Mouse (Mus musculus): ENCODE data around the gene Pcnx4. TPM values are rescaled to one million over a fixed set of nuclear protein-coding genes. Genes with fewer than 3 reads are reported as not detected.

Gene Pcnx4
- polyA plus RNA-seq (2014; fragmentation: Nextera tagmentation; extraction: Ambion mirVana), result 12.4 and 13.6 TPM in 2 replicates

DNA sequence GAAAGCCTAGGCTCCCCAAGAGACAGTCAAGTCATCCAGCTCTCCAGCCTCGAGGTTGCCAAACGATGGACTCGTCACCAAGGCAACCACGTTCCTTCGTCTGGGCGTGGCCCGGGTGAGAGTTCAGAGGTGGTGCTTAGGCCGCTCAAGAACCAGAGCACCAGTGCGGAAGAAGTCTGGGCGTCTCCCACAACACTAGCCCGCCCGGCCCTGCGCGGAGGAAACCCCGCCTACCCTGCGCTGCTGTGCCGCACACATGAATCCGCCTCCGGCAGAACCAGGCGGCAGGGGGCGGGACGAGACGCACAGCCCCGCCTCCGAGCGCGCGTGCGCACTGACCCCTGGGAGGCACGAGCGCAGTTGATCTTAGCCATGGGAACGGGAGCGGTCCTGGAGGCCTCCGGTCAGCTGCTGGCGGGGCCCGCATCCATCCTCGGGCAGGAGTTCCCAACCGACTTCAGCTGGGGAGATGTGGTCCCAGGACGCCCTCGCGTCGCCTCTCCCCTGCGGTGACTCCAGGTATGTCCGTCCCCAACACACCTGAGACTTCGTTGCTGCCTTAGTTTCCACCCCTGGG lies at the start of gene Pcnx4:
Pcnx4 (plus strand) TSS at position 363 of the 577 bp plus-strand sequence.
- peak; percentile 98 for DNase-seq (ENCODE audit: low spot score)
- Histone ChIP-seq H3K36me3 (ENCODE audit: control insufficient read depth, insufficient read depth, low read length) (no peaks in the 10 kb centered on the region), H3K9me3 (ENCODE audit: control insufficient read depth, low read length) (no peaks in the 10 kb centered on the region), H3K4me1 (ENCODE audit: control insufficient read depth, insufficient read depth, low read length) (peaks cover 6% of the 10 kb centered on the region), H3K27ac (replicated peaks; ENCODE audit: low read depth, low read length) (peak within 1 kb of the TSS; percentile 66), H3K4me3 (ENCODE audit: low read depth, low read length) (peak within 1 kb of the TSS; percentile 71), H3K9ac (ENCODE audit: low read depth, low read length) (peak within 1 kb of the TSS; percentile 78), H3K4me2 (ENCODE audit: low read depth, low read length) (peak within 1 kb of the TSS; percentile 75), H3K27me3 (replicated peaks; ENCODE audit: control insufficient read depth, insufficient read depth, low read length) (no peaks in the 10 kb centered on the region)
- WGBS, result under 1% methylated on average over 37 of the region's 45 CpGs
- peak; percentile 99 for ATAC-seq (ENCODE audit: low read depth)

DNA sequence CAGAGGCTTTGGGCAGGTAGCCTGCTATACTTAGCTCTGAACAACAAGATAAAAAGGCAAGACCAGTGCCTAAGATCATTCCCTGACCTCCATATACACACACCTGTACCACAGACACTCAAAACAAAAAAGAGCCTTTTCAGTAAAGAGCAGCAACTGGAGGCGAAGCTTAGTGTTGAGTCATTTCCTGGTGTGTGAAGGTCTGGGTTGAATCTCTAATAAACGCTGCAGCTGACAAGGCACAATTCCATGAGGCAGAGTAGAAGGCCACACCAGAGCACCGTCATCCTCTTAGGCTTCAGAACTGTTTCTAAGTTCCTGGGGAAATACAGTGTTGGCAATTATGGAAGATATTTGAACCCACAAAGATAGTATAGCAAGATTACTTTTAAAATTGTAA lies 48.7 kb upstream of the Pcnx4 start:
- no peak for ATAC-seq (ENCODE audit: low read depth)
- Histone ChIP-seq H3K4me1 (ENCODE audit: control insufficient read depth, insufficient read depth, low read length) (no peaks in the 10 kb centered on the region), H3K27ac (replicated peaks; ENCODE audit: low read depth, low read length) (no peak overlapping the region), H3K9ac (ENCODE audit: low read depth, low read length) (no peak overlapping the region), H3K27me3 (replicated peaks; ENCODE audit: control insufficient read depth, insufficient read depth, low read length) (no peaks in the 10 kb centered on the region), H3K9me3 (ENCODE audit: control insufficient read depth, low read length) (no peaks in the 10 kb centered on the region), H3K36me3 (ENCODE audit: control insufficient read depth, insufficient read depth, low read length) (no peaks in the 10 kb centered on the region), H3K4me3 (ENCODE audit: low read depth, low read length) (no peak overlapping the region), H3K4me2 (ENCODE audit: low read depth, low read length) (no peak overlapping the region)
- WGBS, result 64% methylated on average over 3 of the region's 3 CpGs
- DNase-seq (ENCODE audit: low spot score), result no peak

DNA sequence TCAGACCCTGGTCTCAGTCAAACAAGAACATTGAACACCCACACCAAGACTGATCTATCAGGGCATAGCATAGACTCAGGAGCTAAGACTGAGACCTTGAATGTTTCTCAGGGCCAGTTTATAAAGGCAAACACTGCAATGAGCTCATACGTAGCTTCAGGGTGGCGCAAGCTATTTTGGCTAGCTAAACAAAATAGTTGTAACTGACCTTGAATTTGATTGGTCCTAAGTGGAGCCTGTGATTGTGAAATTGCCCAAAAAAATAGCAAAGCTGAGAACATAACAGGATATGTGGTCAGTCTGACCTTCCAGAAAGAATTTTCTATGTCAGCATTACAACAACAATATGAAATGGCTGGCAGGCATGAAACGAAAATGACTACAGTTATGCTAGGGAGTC lies 46.2 kb upstream of the Pcnx4 start:
- Histone ChIP-seq H3K9ac (ENCODE audit: low read depth, low read length) (no peak overlapping the region), H3K27me3 (replicated peaks; ENCODE audit: control insufficient read depth, insufficient read depth, low read length) (no peaks in the 10 kb centered on the region), H3K4me2 (ENCODE audit: low read depth, low read length) (no peak overlapping the region), H3K4me1 (ENCODE audit: control insufficient read depth, insufficient read depth, low read length) (no peaks in the 10 kb centered on the region), H3K9me3 (ENCODE audit: control insufficient read depth, low read length) (no peaks in the 10 kb centered on the region), H3K36me3 (ENCODE audit: control insufficient read depth, insufficient read depth, low read length) (no peaks in the 10 kb centered on the region), H3K4me3 (ENCODE audit: low read depth, low read length) (no peak overlapping the region), H3K27ac (replicated peaks; ENCODE audit: low read depth, low read length) (no peak overlapping the region)
- ATAC-seq (ENCODE audit: low read depth) (no peak), DNase-seq (ENCODE audit: low spot score) (peak; percentile 19)
- 78% methylated on average over 3 of the region's 3 CpGs for WGBS

DNA sequence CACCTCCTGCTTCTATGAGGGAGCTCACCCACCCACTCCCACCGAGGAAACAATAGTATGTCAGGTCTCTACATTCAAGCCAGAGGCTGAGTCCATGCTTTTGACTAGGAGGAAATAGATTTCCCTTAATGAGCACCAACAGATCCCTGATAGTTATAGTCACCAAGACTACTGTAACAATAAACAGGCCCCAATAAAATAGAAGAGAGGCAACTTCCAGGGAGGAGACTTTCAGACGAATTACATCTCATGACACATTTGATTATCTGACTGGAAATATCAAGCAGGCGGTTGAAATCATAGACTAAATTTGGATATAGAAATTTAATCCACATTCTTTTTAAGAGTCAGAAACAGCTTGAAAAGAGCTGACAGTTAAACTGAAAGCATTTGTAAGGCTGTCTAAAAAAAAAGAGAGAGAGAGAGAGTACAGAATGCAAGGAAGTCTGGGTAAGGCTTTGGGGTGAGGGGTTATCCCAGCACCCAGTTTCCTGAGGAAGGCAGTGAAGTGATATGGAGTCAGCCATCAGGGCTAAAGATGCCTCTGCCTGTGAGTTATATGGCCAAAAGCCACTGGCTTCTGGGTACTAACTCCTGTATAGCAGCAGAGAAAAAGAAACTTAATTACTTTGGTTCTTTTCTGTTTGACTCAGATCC lies 45.0 kb upstream of the Pcnx4 start:
- H3K36me3 ChIP-seq (ENCODE audit: control insufficient read depth, insufficient read depth, low read length), result no peaks in the 10 kb centered on the region
- ATAC-seq (ENCODE audit: low read depth) (no peak), DNase-seq (ENCODE audit: low spot score) (no peak)
- no peak overlapping the region for H3K9ac ChIP-seq (ENCODE audit: low read depth, low read length)
- H3K4me2 ChIP-seq (ENCODE audit: low read depth, low read length), result no peak overlapping the region
- H3K4me3 ChIP-seq (ENCODE audit: low read depth, low read length), result no peak overlapping the region
- H3K27me3 ChIP-seq (replicated peaks; ENCODE audit: control insufficient read depth, insufficient read depth, low read length), result no peaks in the 10 kb centered on the region
- no peaks in the 10 kb centered on the region for H3K4me1 ChIP-seq (ENCODE audit: control insufficient read depth, insufficient read depth, low read length)
- no peaks in the 10 kb centered on the region for H3K9me3 ChIP-seq (ENCODE audit: control insufficient read depth, low read length)
- no peak overlapping the region for H3K27ac ChIP-seq (replicated peaks; ENCODE audit: low read depth, low read length)
- 60% methylated on average over 3 of the region's 3 CpGs for WGBS

DNA sequence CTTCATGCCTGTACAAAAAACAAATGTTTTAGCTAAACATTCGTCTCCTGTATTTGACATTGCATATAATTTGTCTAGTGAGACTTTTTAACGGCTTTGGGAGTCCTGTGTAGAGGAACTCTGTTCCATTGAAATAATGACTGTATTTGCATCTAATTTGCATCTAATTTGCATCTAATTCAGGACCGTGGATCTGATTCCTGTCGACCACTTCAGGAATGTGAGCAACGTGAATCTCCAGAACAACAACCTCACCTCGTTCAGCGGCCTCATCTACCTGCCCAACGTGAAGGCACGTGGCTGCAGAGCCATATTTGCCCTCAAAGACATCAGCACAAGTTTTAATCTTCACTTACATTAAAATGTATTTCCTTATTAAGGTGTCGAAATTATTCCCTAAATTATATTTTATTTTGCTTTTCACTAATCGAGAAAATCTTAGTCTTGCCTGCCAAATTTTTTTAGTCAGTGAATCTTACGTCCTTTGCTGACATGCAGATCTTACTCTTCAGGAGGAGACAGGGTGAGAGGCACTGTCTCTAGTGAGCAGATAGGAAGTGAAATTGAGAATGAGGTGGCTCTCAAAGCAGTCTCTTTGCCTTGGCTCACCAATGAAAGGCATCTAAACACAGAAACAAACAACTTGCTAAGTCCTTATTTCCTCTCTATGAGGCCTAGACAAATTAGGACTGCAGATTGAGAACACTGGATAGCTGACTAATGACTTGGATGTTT lies 39.1 kb upstream of the Pcnx4 start:
- WGBS, result 69% methylated on average over 12 of the region's 12 CpGs

DNA sequence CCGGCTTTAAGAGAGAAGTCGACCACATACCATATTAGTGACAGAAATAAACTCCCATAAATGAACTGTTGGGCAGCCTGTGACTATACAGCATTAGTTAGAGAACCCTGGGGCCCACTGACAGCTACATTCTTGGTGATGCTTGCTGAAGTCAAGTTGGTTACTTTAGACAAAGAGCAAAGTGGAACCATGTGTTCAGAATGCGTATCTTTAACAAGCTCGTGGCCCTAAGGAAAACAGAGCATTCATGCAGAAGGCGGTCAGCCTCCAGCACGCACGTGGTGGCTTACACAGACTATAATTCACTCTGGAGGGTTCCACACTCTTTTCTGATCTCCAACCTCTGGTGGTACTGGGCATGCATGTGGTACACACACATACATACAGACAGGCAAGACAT lies 26.6 kb upstream of the Pcnx4 start:
- DNase-seq (ENCODE audit: low spot score) (no peak), ATAC-seq (ENCODE audit: low read depth) (no peak)
- no peaks in the 10 kb centered on the region for H3K36me3 ChIP-seq (ENCODE audit: control insufficient read depth, insufficient read depth, low read length)
- no peak overlapping the region for H3K4me3 ChIP-seq (ENCODE audit: low read depth, low read length)
- H3K27ac ChIP-seq (replicated peaks; ENCODE audit: low read depth, low read length), result no peak overlapping the region
- no peak overlapping the region for H3K9ac ChIP-seq (ENCODE audit: low read depth, low read length)
- no peak overlapping the region for H3K4me2 ChIP-seq (ENCODE audit: low read depth, low read length)
- H3K27me3 ChIP-seq (replicated peaks; ENCODE audit: control insufficient read depth, insufficient read depth, low read length), result no peaks in the 10 kb centered on the region
- WGBS, result 35% methylated on average over 7 of the region's 7 CpGs
- H3K4me1 ChIP-seq (ENCODE audit: control insufficient read depth, insufficient read depth, low read length), result no peaks in the 10 kb centered on the region
- no peaks in the 10 kb centered on the region for H3K9me3 ChIP-seq (ENCODE audit: control insufficient read depth, low read length)

More for the DNA sequence above, 39.1 kb upstream of the Pcnx4 start:
- Histone ChIP-seq H3K9ac (ENCODE audit: low read depth, low read length) (no peak overlapping the region), H3K4me2 (ENCODE audit: low read depth, low read length) (no peak overlapping the region), H3K36me3 (ENCODE audit: control insufficient read depth, insufficient read depth, low read length) (no peaks in the 10 kb centered on the region), H3K27ac (replicated peaks; ENCODE audit: low read depth, low read length) (no peak overlapping the region), H3K9me3 (ENCODE audit: control insufficient read depth, low read length) (no peaks in the 10 kb centered on the region), H3K4me3 (ENCODE audit: low read depth, low read length) (no peak overlapping the region), H3K27me3 (replicated peaks; ENCODE audit: control insufficient read depth, insufficient read depth, low read length) (no peaks in the 10 kb centered on the region), H3K4me1 (ENCODE audit: control insufficient read depth, insufficient read depth, low read length) (no peaks in the 10 kb centered on the region)
- DNase-seq (ENCODE audit: low spot score), result no peak
- no peak for ATAC-seq (ENCODE audit: low read depth)

DNA sequence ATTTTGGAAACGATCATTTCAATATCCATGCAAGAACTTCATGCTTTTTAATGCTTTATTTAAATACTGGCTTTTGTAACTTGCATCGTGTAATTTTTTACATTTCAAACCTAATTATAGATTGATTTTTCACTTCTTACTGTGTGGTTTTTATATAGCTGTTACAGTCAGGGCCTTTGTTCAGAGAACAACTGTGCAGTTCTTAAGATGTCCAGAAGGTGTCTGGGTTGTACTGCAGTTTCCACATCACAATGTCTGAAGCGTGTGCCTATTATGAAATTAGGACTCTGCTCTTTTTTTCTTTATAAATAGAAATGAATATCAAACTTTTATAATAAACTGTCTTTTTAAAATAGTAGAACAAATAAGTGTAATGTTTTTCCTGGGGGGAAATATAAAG lies 20.7 kb upstream of the Pcnx4 start:
- no peaks in the 10 kb centered on the region for H3K9me3 ChIP-seq (ENCODE audit: control insufficient read depth, low read length)
- no peak overlapping the region for H3K4me2 ChIP-seq (ENCODE audit: low read depth, low read length)
- no peak for ATAC-seq (ENCODE audit: low read depth)
- DNase-seq (ENCODE audit: low spot score), result peak; percentile 35
- no peak overlapping the region for H3K4me3 ChIP-seq (ENCODE audit: low read depth, low read length)
- H3K4me1 ChIP-seq (ENCODE audit: control insufficient read depth, insufficient read depth, low read length), result no peaks in the 10 kb centered on the region
- 56% methylated on average over 3 of the region's 3 CpGs for WGBS
- H3K27ac ChIP-seq (replicated peaks; ENCODE audit: low read depth, low read length), result no peak overlapping the region
- H3K9ac ChIP-seq (ENCODE audit: low read depth, low read length), result no peak overlapping the region
- H3K36me3 ChIP-seq (ENCODE audit: control insufficient read depth, insufficient read depth, low read length), result no peaks in the 10 kb centered on the region
- H3K27me3 ChIP-seq (replicated peaks; ENCODE audit: control insufficient read depth, insufficient read depth, low read length), result no peaks in the 10 kb centered on the region

DNA sequence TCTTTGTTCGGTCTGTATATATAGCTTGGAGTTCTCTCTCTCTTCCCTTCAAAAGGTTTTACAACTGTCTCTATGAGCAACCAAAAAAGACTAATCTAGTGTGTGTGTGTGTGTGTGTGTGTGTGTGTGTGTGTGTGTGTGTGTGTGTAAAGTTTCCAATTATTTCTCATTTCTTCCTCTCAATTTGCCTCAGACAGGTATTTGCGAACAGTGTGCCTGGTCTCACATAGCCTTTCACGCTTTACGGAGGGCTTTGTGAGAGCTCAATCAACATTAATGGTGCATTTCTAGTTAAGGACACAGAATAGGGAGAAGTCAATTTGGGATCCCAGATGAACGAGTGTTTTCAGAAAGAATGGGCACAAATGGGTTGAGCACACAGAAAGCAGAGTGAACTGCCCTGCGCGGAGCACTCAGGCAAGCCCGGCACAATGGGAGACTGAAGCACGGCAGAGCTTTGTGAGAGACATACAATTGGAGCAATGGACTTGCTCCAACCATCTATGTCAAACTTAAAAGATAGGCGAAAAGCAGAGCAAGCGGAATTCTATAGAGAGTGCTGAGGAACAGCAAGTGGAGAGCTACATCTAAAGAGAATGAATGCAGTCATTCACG lies 18.0 kb upstream of the Pcnx4 start:
- Histone ChIP-seq H3K4me2 (ENCODE audit: low read depth, low read length) (no peak overlapping the region), H3K36me3 (ENCODE audit: control insufficient read depth, insufficient read depth, low read length) (no peaks in the 10 kb centered on the region), H3K9ac (ENCODE audit: low read depth, low read length) (no peak overlapping the region), H3K27me3 (replicated peaks; ENCODE audit: control insufficient read depth, insufficient read depth, low read length) (no peaks in the 10 kb centered on the region), H3K4me3 (ENCODE audit: low read depth, low read length) (no peak overlapping the region), H3K9me3 (ENCODE audit: control insufficient read depth, low read length) (no peaks in the 10 kb centered on the region), H3K4me1 (ENCODE audit: control insufficient read depth, insufficient read depth, low read length) (no peaks in the 10 kb centered on the region), H3K27ac (replicated peaks; ENCODE audit: low read depth, low read length) (no peak overlapping the region)
- WGBS, result 83% methylated on average over 12 of the region's 12 CpGs
- no peak for ATAC-seq (ENCODE audit: low read depth)
- DNase-seq (ENCODE audit: low spot score), result no peak

Measured in embryonic facial prominence, embryonic 14.5 days (tissue).